Mouse (Mus musculus) gonadal fat pad, adult 2 months (tissue): Measurements from ENCODE around the gene Amh. TPM values are rescaled to one million over a fixed set of nuclear protein-coding genes. Genes with fewer than 3 reads are reported as not detected.

ENCODE experiments used
- DNase-seq: peaks from one replicate; pipeline ENCODE4 v3.0.0-alpha.2; 2012; ENCODE audit warnings: low read depth
- polyA plus RNA-seq: library from polyadenylated mRNA; depleted of rRNA; stranded (reverse); fragments of >200 nt; gene quantifications from 2 replicates; pipeline ENCODE4 v1.2.3, GENCODE M21; 2012; rRNA removed

Gene Amh
- 0.38 and 0.39 TPM in 2 replicates for polyA plus RNA-seq

DNA sequence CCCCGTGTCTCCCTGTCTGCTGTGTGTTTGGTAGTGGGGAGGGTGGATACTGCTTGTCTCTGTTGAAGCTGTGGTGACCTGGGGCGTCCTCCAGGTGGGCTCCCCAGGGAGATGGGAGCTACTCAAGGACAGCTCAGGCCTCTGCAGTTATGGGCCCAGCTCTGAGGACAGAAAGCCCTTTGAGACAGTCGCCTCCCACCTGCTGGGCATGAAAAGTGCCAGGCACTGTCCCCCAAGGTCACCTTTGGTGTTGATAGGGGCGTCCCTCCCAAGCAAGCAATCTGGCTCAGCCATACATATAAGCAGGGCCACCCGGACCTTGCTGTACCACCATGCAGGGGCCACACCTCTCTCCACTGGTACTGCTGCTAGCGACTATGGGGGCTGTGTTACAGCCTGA lies at the start of gene Amh:
TSS of gene Amh (plus strand) at position 328 of the 400 bp plus-strand sequence.
- no peak for DNase-seq

DNA sequence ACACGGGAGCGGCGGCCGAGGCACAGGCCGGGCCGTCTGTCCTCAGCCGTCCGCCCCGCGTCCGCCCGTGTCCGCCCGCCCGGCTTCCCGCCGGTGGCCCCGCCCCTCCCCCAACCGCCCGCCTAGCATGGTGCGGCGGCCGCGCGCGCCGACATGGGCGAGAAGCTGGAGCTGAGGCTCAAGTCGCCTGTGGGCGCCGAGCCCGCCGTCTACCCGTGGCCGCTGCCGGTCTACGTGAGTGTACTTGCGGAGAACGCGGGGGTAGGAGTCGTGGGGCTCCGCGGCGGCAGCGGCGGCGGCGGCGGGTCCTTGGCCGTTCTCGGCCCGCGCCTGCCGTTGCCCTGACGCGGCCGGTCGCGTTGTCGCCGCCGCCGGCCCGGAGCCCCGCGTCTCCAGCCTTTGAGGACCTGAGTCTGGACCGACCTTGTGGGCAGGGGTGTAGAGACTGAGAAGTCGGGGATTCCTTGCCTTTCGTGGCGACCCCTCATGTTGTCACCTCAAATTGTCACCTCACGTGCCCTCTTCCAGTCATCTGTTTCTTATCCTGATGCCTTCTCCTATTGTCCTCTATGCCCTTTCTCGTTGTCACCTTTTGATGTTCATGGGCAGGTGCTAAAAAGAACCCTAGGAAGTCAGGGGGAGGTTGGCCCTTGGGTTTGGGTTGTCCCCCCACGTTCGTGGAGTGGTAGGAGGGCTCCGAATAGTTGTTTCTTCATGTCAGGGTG lies 49.6 kb upstream of the Amh start:
- no peak for DNase-seq

DNA sequence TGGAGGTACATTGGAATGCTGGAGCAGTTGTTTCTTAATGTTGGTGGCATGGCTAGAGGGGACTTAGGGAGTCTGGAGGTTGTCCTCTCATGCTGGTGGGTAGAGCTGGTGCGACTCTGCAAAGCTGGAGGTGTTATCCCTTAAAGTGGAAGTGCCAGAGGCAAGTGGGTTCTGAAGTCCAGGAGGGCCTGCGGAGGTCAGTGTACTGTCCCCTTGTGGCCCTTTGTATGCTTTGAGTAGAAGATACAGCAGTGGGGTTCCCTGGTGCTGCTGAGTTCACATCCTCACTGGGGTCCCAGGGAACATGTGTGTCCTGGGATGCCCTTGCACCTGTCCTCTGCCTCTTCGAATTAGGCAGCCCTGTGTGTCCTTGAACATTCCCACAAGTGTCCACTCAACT lies 48.9 kb upstream of the Amh start:
- DNase-seq: no peak

DNA sequence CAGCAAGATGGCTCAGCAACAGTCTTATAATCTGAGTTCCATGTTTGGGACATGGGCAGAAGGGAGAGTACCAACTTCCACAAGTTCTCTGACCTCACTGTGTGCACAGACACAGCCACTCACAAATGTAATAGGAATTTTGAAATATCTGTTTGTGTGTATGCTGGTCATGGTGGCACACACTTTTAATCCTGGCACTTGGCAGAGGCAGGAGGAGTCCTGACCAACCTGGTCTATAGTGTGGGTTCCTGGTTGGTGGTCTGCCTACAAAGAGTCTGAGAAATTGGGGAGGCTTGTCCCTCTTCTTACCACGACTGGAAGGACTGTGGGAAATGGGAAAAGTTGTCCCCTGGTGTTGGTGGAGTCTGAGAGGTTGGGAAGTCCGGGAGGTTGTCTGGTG lies 48.5 kb upstream of the Amh start:
- DNase-seq: no peak

DNA sequence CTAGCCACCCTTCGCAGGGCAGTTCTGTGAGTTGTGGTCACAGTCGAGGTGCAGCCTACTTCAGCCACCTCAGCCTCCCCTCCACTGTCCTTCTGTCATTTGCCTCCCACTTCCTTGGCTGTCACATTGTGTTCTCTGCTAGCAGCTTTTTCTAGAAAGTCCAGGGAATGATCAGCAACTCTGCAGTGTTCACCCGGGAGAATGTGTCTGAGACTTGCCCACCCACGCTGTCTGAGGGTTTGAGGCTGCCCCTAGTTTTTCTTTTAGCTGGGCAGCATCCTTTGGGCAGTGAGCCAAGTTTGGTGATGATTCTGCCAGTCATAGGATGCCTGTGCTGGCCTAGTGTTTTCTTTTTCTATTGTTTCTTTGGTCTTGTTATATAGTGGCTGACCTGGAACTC lies 48.1 kb upstream of the Amh start:
- DNase-seq: no peak

DNA sequence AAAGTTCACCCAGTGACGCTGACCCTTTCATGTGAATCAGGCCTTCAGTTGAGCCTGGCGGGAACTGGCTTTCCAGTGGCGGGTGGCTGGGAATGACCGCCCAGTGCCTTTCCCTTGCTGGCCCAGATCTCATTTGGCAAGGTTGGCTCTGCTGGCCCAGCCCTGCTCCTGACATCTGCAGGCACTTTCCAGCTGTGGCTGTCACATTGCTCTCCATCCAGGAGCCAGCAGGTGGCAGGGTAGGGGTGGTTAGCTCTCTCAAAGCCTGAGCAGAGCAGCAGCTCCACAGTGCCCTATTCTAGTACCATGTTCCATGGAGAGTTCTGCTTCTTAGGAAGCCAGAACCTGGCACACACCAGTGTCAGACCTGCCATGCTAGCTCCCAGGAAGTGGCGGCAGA lies 47.3 kb upstream of the Amh start:
- DNase-seq: no peak

DNA sequence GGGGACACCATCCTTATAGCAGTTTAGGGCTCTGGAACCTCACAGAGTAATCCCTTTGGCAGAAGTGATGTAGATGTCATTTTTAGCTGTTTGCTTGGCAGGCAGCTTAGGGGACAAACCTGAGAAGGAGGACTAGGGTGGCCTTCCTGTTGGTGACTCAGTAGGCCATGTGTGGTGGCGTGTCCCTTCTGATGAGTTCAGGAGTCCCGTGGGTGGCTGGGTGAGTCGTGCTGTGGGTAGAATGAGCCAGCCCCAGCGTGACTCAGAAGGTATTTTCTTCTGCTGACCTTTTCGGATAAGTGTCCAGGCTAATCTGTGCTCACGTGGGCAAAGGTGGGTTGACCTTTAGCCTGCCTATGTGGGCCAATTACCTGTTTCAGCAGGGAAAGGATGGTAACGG lies 46.4 kb upstream of the Amh start:
- DNase-seq: no peak

DNA sequence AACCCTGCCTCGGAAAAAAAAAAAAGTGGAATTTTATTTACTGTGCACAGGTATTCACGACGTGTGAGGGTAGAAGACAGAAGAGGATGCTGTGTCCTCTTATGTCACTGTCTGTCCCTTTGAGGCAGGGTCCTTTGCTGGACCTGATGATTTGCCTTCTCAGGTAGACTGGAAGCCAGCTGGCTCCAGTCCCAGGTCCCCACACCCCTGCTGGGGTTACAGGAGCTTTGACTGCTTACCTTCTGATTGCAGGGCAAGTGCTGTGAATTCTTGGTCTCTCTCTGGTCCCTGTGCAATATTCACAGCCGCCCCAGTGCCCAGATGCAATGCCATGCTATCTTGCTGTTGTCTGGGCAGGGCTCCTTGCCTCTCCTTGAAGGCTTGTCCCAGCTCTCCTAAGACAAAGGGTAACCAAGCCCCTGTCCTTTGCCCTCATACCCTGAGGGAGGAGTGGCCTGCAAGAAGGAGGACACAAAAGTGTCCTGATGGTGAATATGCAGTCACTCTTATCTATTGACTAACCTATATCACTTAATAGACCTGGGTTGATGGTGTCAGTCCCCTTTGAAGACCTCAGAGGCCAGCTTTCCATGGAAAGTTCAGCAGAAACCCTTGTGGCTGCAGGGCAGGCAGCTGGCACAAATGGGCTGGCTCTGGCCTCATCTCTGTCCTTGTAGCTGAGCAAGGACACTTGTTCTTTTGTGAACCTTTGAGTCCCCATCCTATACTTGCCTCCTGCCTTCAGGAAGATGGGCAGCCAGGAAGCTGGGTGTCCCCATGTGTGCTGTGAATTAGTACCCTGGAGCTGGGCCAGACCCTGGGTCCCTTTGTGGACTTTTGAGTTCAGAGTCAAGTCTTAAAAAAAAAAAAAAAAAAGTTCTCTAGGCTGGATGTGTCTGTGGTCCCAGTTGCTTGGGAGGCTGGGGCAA lies 44.2 kb upstream of the Amh start:
- DNase-seq: no peak

DNA sequence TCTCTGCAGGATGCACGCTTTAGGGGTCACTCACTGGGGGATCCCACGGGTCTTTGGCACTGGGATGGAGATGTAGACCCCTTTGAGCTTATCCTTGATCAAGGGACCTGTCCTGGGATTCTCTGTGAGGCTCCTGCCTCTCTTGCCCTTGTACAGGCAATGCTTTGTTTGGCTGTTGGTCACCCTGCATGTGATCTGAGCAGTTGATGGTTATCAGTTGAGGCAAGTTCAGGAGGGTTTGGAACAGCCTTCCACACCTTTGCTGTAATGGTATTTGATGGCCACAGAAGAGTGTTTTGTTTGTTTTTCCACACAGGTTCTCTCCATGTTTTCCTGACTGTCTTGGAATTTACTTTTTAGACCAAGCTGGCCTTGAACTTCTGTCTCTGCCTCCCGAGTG lies 43.2 kb upstream of the Amh start:
- DNase-seq: no peak

DNA sequence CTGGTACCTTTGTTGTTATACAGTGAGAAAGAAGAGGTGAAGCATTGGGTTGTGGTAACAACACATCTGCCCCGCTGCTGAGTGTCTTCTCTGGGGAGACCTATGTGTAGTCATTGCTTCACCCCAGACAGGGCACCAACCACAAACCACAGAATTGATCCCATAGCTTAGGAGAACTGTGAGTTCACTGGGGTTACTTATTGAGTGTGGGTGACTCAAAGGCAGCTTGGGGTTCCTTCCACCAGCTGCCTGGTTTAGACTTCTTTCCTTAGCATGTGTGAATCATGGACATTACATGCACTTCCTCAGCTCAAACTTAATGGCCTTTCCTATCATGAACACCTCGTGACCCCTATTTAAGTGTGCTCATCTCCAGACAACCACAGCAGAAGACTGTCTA lies 41.5 kb upstream of the Amh start:
- DNase-seq: no peak

DNA sequence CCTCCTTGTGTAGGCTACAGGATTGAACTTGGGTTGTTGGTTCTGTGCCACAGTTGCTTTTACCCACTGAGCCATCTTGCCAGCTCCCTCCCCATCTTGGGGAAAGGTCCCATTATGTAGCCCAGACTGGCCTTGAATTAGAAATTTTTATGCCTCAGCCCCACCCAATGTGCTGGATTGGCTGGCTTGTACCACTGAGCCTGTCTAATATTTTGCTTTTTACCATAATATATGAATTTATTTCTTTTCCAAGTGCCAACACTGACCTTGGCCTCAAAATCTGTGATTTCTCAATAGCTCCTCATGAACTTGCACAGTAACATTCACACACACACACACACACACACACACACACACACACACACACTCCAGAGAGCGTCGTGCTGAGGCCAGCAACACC lies 39.3 kb upstream of the Amh start:
- DNase-seq: no peak

DNA sequence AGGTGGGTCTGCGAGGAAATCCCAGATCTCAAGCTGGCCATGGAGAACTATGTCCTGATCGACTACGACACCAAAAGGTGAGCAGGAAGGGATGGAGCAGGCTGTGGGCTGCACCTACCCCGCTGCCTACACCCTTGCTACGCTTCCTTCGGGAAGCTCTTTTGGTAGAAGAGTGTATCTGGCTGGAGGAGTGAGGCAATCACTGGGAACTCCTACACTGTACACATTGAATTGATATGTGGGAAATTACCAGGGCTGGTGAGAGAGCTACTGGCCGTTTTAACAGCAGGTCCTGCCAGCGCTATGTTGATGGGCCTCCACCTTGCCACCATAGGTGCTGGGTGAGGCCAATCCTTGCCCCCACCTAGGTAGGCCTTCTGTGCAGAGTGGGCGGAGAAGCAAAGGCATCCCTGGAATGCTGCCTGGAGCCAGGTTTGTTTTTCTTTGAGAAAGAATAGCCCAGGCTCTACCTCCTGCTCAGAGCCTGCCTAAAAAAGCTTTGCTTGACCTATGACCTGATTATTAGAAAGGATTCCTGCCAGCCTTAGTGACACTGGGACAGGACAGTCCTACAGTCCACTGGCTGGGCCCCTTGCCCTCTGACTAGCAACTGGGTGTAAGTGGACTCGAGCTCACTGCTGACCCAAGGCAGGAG lies 38.8 kb upstream of the Amh start:
- no peak for DNase-seq

DNA sequence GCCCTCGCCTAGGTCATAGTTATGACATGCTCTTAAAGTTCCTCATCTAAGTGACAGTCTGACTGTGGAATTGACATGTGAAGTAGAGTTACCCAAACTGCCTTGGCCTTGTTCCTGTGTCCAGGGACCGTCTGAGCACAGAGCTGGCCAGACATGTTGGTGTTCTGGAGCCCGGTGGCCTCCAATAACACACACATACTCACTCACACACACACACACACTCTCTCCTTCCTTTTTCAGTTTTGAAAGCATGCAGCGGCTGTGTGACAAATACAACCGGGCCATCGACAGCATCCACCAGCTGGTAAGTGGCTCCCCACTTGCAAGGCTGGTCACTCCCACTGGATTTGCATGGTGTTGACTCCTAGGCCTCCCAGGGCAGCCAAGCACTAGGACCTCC lies 36.7 kb upstream of the Amh start:
- no peak for DNase-seq

DNA sequence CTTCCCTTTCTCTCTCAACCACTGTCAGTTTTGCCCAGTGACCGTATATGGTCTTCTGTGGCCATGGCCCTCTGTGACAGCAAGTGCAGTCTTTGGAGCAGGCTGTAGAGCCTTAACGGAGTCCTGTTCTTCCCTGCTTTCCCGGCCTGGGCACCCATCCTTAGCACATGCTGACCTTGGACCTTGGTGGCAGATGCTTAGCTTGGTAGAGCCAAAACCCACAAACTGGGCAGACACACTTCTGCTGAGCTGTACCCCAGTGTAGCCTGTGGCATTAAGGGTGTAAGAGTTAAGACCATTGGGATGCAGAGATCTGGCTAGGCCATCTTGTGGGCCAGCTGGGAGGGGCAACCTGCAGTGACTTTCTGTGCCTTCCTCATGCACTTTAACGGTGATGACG lies 31.2 kb upstream of the Amh start:
- no peak for DNase-seq

DNA sequence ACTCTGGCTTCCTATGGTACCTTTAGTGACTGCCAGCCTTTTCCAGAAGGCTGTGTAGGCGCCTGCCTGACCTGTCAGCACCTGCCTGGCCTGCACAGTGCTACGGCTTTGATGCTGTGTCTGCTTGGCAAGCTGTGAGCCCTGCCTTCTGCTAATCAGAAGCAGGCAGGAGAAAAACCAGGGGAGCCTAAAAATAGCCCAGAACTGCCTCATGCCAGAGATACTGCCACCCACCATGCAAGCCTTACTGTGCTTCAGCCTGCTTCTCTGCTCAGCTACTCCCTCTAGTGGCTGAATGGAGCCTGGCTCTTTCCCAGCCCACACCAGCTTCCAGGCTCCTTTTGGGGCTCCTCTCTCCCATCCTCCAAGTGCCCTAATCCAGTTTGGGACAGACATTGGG lies 30.5 kb upstream of the Amh start:
- no peak for DNase-seq

DNA sequence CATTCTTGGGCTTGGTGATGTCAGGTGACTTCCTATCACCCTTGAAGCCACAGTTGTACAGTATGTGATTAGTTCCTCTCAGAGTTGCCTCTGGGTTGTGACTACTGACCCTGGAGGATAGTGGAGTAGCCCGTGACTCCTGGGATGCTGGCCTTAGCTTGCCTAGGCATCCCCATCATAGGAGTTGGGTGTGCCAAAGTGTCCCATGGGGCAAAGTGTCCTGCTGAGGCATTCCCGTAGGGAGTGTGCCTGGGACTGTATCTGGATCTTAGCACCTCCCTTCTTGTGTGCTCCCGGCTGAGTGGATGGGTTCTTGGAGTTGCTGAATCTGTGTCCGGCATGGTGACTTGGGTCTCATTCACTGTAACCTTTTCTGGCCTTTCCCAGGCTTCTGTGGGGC lies 30.1 kb upstream of the Amh start:
- DNase-seq: no peak

DNA sequence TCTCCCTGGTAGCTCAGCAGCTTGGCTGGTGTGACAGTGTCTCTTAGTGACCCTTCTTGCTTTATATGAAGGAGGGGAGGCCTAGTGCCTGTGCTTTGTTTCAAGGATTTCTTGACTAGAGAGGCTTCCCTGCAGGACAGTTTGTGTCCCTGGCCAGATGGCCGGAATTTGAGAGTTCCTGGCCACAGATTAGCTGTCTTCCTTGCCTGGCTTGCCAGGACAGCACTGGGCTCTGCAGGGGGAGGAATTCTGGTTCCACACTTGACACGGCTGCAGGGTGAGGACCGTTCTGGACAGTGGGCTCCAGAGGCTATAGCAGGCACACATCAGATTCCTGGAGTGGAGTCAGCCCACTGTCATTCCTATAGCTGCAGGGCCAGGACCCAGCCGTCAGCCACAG lies 29.3 kb upstream of the Amh start:
- DNase-seq: no peak

DNA sequence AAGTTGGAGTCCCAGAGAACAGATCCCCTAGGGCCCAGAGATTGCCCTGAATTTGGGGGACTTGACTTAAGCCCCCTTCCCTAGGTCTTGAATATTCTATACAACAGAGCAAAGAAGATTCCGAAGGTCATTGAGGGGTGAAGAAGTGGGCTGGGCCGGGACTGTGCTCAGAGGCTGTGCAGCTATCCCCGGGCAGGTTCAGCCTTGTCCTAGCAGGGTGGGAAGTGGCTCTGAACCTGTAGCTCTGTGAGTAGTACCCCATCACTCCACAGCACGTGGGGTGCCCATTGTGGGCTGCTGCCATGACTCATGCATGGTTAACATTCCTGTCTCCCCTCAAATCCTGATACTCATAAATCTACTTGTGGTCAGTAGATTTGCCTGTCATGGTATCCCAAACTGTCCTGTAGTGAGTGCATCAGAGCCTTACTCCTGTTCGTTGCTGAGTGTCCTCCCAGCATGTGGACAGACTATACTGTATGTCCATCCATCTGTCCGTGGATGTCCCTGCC lies 28.6 kb upstream of the Amh start:
- no peak for DNase-seq

DNA sequence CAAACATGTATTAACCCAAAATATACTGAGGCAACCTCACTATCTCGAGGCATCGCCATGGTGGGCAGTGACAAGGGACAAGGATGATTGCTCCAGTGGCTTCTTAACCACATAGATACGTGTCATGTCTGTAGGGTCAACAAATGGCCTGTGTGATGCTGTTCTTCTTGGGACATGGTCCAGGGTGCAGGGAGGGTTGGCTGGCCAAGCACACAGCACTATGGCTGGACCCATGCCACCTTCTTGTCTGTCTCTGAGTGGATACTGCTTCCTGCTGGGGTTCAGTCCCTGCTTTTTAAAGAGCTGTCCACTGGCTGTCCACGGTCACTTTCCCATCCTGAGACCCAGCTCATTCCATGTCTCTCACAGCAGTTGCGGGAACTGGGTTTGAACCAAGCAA lies 27.9 kb upstream of the Amh start:
- no peak for DNase-seq

DNA sequence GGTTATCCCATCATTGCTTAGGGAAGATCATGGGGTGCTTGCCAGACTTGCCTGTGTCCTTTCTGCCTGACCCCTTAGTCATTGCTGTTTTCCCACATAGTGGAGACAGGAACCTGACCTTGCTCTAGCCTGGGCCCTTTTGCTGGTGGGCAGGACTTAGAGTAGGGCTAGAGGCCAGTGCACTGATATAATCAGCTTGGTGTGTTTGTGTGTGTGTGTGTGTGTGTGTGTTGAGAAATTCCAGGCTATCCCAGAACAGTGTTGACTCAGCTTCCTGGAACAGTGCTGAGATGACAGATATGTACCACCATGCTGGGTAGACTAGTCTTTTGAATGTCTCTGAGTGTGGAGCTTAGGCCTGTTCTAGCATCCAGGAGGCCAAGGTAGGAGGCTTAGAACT lies 25.5 kb upstream of the Amh start:
- no peak for DNase-seq

DNA sequence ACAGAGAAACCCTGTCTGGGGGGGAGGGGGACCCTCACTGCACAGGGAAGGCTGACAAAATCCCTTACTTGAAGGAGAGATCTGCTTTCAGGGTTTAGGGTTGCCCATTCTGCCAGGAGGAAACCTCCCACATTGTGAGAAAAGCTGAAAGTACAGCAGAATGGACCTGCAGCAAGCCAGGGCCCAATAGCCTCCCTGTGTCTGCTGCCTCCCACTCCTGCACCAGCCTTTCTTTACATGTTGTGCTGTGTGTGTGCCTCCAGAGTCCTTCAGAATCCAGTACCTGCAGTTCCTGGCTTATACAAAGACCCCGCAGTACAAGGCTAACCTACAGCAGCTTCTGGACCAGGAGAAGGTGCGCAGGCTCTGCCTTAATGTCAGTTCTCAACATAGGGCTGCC lies 20.7 kb upstream of the Amh start:
- no peak for DNase-seq

DNA sequence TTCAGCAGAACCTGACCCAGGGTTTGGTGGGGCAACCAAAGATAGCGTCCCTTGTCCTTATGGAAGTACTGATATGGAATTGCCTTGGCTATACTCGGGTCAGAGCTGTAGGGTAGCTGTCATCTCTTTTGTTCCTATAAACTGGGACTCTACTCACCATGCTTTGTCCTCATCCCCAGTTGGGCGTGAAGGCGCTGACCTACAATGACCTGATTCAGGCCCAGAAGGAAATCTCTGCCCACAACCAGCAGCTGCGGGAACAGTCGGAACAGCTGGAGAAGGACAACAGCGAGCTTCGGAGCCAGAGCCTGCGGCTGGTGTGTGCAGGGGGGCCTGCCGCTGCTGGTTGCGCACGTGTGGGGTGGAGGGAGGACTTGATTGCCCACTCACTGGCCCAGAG lies 20.2 kb upstream of the Amh start:
- DNase-seq: no peak

DNA sequence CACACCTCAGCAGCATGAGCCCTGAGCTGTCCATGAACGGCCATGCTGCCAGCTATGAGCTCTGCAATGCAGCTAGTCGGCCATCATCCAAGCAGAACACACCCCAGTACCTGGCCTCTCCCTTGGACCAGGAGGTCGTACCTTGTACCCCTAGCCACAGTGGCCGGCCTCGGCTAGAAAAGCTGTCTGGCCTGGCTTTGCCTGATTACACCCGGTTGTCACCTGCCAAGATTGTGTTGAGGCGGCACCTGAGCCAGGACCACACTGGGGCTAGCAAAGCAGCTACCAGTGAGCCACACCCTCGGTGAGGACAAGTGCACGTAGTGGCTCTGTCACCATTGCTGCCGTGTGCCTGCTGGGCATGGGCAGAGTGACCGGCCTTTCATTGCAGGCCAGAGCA lies 19.1 kb upstream of the Amh start:
- DNase-seq: no peak
